Mouse (Mus musculus) lung, postnatal 36 days (tissue): ENCODE measurements around the gene Adcyap1.

Experiments used
- DNase-seq: peaks from one replicate; pipeline ENCODE4 v3.0.0; 2022; ENCODE audit warnings: mixed read lengths

Gene Adcyap1

GRCm38 (mm10) chr17:93198717-93199116, at the start of gene Adcyap1:
Adcyap1 (plus strand) TSS chr17:93199017.
- no peak for DNase-seq

GRCm38 (mm10) chr17:93158280-93158851, 40.5 kb upstream of the Adcyap1 start:
- peak; percentile 47 for DNase-seq

GRCm38 (mm10) chr17:93169572-93169971, 29.2 kb upstream of the Adcyap1 start:
- DNase-seq = no peak

- DNase-seq = no peak
These were observed 2.0 kb upstream of the Adcyap1 start for GRCm38 (mm10) chr17:93196846-93197245.

- DNase-seq = no peak
These were observed 604 bp upstream of the Adcyap1 start for GRCm38 (mm10) chr17:93198213-93198612.

GRCm38 (mm10) chr17:93199218-93199617, 401 bp downstream of the Adcyap1 start:
- DNase-seq = no peak

GRCm38 (mm10) chr17:93199747-93200146, 930 bp downstream of the Adcyap1 start:
- no peak for DNase-seq

- no peak for DNase-seq
These were observed 1.8 kb downstream of the Adcyap1 start for GRCm38 (mm10) chr17:93200386-93201264.

- no peak for DNase-seq
These were observed 2.6 kb downstream of the Adcyap1 start for GRCm38 (mm10) chr17:93201265-93201925.

- DNase-seq = no peak
These were observed 3.6 kb downstream of the Adcyap1 start for GRCm38 (mm10) chr17:93202165-93203075.

GRCm38 (mm10) chr17:93203076-93204031, 4.5 kb downstream of the Adcyap1 start:
- DNase-seq = no peak

GRCm38 (mm10) chr17:93217785-93218184, 19.0 kb downstream of the Adcyap1 start:
- DNase-seq = no peak

GRCm38 (mm10) chr17:93218640-93219039, 19.8 kb downstream of the Adcyap1 start:
- DNase-seq = no peak

- DNase-seq = no peak
These were observed 38.5 kb downstream of the Adcyap1 start for GRCm38 (mm10) chr17:93237355-93237754.
